Mouse (Mus musculus) myocyte (in vitro differentiated cells): ENCODE measurements around the gene Emd. TPM values are rescaled to one million over a fixed set of nuclear protein-coding genes. Genes with fewer than 3 reads are reported as not detected.

Experiments used
- H3K27me3 ChIP-seq: one replicate; pipeline ENCODE4 v1.6.1; 2011; ENCODE audit not compliant: control insufficient read depth, insufficient read depth, insufficient read length
- H3K36me3 ChIP-seq: one replicate; pipeline ENCODE4 v1.6.1; 2011; ENCODE audit not compliant: control insufficient read depth, insufficient read depth
- H3K4me2 ChIP-seq: one replicate; pipeline ENCODE4 v1.6.1; 2011; ENCODE audit warnings: low read depth, control low read depth
- H3K4me3 ChIP-seq: one replicate; pipeline ENCODE4 v1.5.1; 2011; ENCODE audit warnings: mild to moderate bottlenecking, control low read depth, moderate library complexity
- H3K79me2 ChIP-seq: one replicate; pipeline ENCODE4 v1.6.1; 2011; ENCODE audit not compliant: control insufficient read depth, insufficient read depth
- H3ac ChIP-seq: one replicate; pipeline ENCODE4 v1.6.1; 2011; ENCODE audit not compliant: control insufficient read depth, insufficient read length
- CEBPB ChIP-seq: IDR thresholded peaks from 2 replicates; pipeline ENCODE4 v1.6.1; 2011; ENCODE audit warnings: mild to moderate bottlenecking, moderate library complexity; ENCODE audit not compliant: poor library complexity, insufficient read depth, severe bottlenecking
- E2F4 ChIP-seq: IDR thresholded peaks from one replicate; pipeline ENCODE4 v1.6.1; 2011; ENCODE audit warnings: mild to moderate bottlenecking, control low read depth, moderate library complexity; ENCODE audit not compliant: insufficient read depth
- MAX ChIP-seq: IDR thresholded peaks from one replicate; pipeline ENCODE4 v1.6.1; 2011; ENCODE audit warnings: low read depth, mild to moderate bottlenecking, control low read depth
- MYOD1 ChIP-seq, 3 experiments: IDR thresholded peaks; one replicate each; pipeline ENCODE4 v1.6.1; 2011; ENCODE audit warnings: control low read depth in 2 of 3, low read depth in 2 of 3, mild to moderate bottlenecking in 2 of 3, moderate library complexity in 1 of 3; ENCODE audit not compliant: insufficient read length in 2 of 3, control insufficient read depth in 1 of 3
- MYOG ChIP-seq, 3 experiments: IDR thresholded peaks; one replicate each; pipeline ENCODE4 v1.6.1; 2011; ENCODE audit warnings: control low read depth in 2 of 3, low read depth in 2 of 3, mild to moderate bottlenecking in 2 of 3; ENCODE audit not compliant: insufficient read length in 2 of 3, control insufficient read depth in 1 of 3, insufficient read depth in 1 of 3
- POLR2A ChIP-seq: IDR thresholded peaks from one replicate; pipeline ENCODE4 v1.6.1; 2011; ENCODE audit warnings: low read depth, mild to moderate bottlenecking, control low read depth, moderate library complexity; ENCODE audit not compliant: insufficient read length
- POLR2AphosphoS2 ChIP-seq: IDR thresholded peaks from one replicate; pipeline ENCODE4 v1.6.1; 2011; ENCODE audit warnings: low read depth, control low read depth; ENCODE audit not compliant: insufficient read length
- REST ChIP-seq: IDR thresholded peaks from one replicate; pipeline ENCODE4 v1.6.1; 2011; ENCODE audit warnings: mild to moderate bottlenecking, control low read depth, moderate library complexity; ENCODE audit not compliant: insufficient read depth, insufficient read length
- SRF ChIP-seq: IDR thresholded peaks from one replicate; pipeline ENCODE4 v1.6.1; 2011; ENCODE audit warnings: low read depth; ENCODE audit not compliant: control insufficient read depth, insufficient read length
- TCF12 ChIP-seq: IDR thresholded peaks from one replicate; pipeline ENCODE4 v1.6.1; 2011; ENCODE audit warnings: mild to moderate bottlenecking, control low read depth; ENCODE audit not compliant: poor library complexity, insufficient read depth, severe bottlenecking
- TCF3 ChIP-seq: IDR thresholded peaks from one replicate; pipeline ENCODE4 v1.6.1; 2011; ENCODE audit warnings: low read depth, control low read depth; ENCODE audit not compliant: insufficient read length
- USF1 ChIP-seq: IDR thresholded peaks from one replicate; pipeline ENCODE4 v1.6.1; 2011; ENCODE audit warnings: low read depth, mild to moderate bottlenecking, control low read depth, moderate library complexity
- polyA plus RNA-seq: library from polyadenylated mRNA; unstranded; fragments of >200 nt; fragmentation: generic; extraction: Trizol; gene quantifications from one replicate; pipeline ENCODE4 v1.2.1, GENCODE M21; 2012; ENCODE audit warnings: missing spikeins

The Emd gene
- polyA plus RNA-seq, 1 experiment, result 67.1 TPM

- Histone ChIP-seq H3K4me3 (peak within 1 kb of the TSS; percentile 53), H3K4me2 (peak within 1 kb of the TSS; percentile 88), H3K79me2 (peaks cover 14% of the 10 kb centered on the region), H3ac (peak within 1 kb of the TSS; percentile 61), H3K27me3 (no peaks in the 10 kb centered on the region), H3K36me3 (peaks cover 6% of the 10 kb centered on the region)
- TF ChIP-seq POLR2AphosphoS2 (peak; percentile 94), POLR2A (peak; percentile 95), USF1 (no peak), E2F4 (no peak), MAX (no peak), CEBPB (no peak), MYOG (IDR thresholded peaks at IDR 0.05; ENCODE audit: control insufficient read depth in 1 of 3, insufficient read depth in 1 of 3, insufficient read length in 2 of 3, low read depth in 2 of 3) (peak in 1 of 3 experiments; percentile 10), MYOD1 (IDR thresholded peaks at IDR 0.05; ENCODE audit: control insufficient read depth in 1 of 3, insufficient read length in 2 of 3, low read depth in 2 of 3) (peak in 1 of 3 experiments; percentile 35), TCF3 (no peak), SRF (peak; percentile 8), REST (no peak), TCF12 (no peak)
Observed at GRCm38 (mm10) chrX:74296538-74297448, 42.3 kb downstream of the Emd start, which contains the start of gene Atp6ap1. TSS of gene Atp6ap1 (plus strand) at chrX:74297097.

- TF ChIP-seq POLR2AphosphoS2, result no peak
- TF ChIP-seq REST, result no peak
- TF ChIP-seq CEBPB, result no peak
- TF ChIP-seq POLR2A, result no peak
- TF ChIP-seq MYOD1 (IDR thresholded peaks at IDR 0.05; ENCODE audit: control insufficient read depth in 1 of 3, insufficient read length in 2 of 3, low read depth in 2 of 3), result no peak
- no peak for TF ChIP-seq MAX
- no peak for TF ChIP-seq TCF12
- TF ChIP-seq TCF3, result no peak
- TF ChIP-seq USF1, result no peak
- no peak for TF ChIP-seq MYOG (IDR thresholded peaks at IDR 0.05; ENCODE audit: control insufficient read depth in 1 of 3, insufficient read depth in 1 of 3, insufficient read length in 2 of 3, low read depth in 2 of 3)
- TF ChIP-seq E2F4, result no peak
- no peak for TF ChIP-seq SRF
- peaks cover 14% of the 10 kb centered on the region for H3K79me2 ChIP-seq
Observed at GRCm38 (mm10) chrX:74298348-74298747, 43.9 kb downstream of the Emd start.

GRCm38 (mm10) chrX:74299721-74300120 is 45.2 kb downstream of the Emd start:
- peaks cover 6% of the 10 kb centered on the region for H3K36me3 ChIP-seq
- H3ac ChIP-seq, result no peak overlapping the region
- no peak for TF ChIP-seq TCF12
- TF ChIP-seq POLR2A, result no peak
- no peak for TF ChIP-seq TCF3
- no peak for TF ChIP-seq MYOD1 (IDR thresholded peaks at IDR 0.05; ENCODE audit: control insufficient read depth in 1 of 3, insufficient read length in 2 of 3, low read depth in 2 of 3)
- no peak overlapping the region for H3K4me3 ChIP-seq
- H3K4me2 ChIP-seq, result no peak overlapping the region
- H3K27me3 ChIP-seq, result no peaks in the 10 kb centered on the region
- peaks cover 14% of the 10 kb centered on the region for H3K79me2 ChIP-seq

More at GRCm38 (mm10) chrX:74298348-74298747, 43.9 kb downstream of the Emd start:
- H3K4me3 ChIP-seq, result peak overlapping the region; percentile 53
- H3K4me2 ChIP-seq, result peak overlapping the region; percentile 19
- no peak overlapping the region for H3ac ChIP-seq
- H3K27me3 ChIP-seq, result no peaks in the 10 kb centered on the region
- peaks cover 6% of the 10 kb centered on the region for H3K36me3 ChIP-seq

DNA sequence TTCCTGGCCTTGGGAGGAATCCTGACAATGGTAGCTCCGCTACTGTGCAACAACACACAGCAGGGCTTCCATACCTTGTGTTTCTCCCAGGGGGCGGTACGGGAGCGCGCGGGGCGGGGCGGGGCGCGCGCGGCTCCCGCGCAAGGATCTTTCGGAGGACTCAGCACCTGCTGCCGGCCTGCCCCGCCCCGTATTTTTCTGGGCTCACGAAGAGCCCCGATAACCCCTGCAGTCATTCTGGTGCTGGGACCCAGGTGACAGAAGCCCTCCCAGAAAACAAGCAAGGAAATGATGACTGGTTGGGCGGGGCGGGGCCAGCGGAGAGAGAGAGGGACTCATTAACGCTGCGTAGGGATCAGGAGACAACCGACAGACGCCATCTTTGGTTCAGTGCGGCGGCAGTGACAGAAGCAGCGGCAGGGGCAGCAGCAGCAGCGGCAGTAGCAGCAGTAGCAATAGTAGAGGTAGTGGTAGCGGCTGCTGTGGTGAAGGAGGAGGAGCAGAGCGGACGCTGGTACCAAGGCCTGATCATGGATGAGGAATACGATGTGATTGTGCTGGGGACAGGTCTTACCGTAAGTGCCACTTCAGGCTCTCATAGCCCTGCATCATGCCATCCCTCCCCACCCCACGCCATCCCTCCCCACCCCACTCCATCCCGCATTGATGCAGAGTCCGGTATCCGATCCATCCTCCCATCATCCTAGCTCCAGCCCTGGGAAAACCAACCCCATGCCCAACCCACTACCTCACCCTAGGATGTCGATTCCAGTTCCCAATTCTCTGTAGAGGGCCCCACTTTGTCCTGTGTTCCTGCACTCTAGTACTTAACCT is 50.6 kb downstream of the Emd start, which contains the start of gene Gdi1:
Gdi1 (plus strand) TSS at position 132 of the 834 bp plus-strand sequence.
- no peaks in the 10 kb centered on the region for H3K27me3 ChIP-seq
- peak within 1 kb of the TSS; percentile 51 for H3K4me2 ChIP-seq
- peak within 1 kb of the TSS; percentile 36 for H3ac ChIP-seq
- peaks cover 12% of the 10 kb centered on the region for H3K36me3 ChIP-seq
- TF ChIP-seq POLR2AphosphoS2 (peak; percentile 92), POLR2A (peak; percentile 99), MYOD1 (IDR thresholded peaks at IDR 0.05; ENCODE audit: control insufficient read depth in 1 of 3, insufficient read length in 2 of 3, low read depth in 2 of 3) (peak in 1 of 3 experiments; percentile 5), MAX (no peak), REST (peak; percentile 44), MYOG (IDR thresholded peaks at IDR 0.05; ENCODE audit: control insufficient read depth in 1 of 3, insufficient read depth in 1 of 3, insufficient read length in 2 of 3, low read depth in 2 of 3) (peak in 2 of 3 experiments; percentile 14 to 18)
- peak within 1 kb of the TSS; percentile 74 for H3K4me3 ChIP-seq
- peaks cover 20% of the 10 kb centered on the region for H3K79me2 ChIP-seq

Other genes with a start within 250 kb of the Emd start
- gene Irak1, start 230.8 kb upstream of the Emd start, polyA plus RNA-seq, result 28.6 TPM
- not detected for gene Opn1mw, start 127.2 kb upstream of the Emd start, polyA plus RNA-seq
- gene Mecp2, start 119.3 kb upstream of the Emd start, polyA plus RNA-seq, result 9.2 TPM
- gene Tex28, start 86.8 kb upstream of the Emd start, polyA plus RNA-seq, result not detected
- gene Tktl1, start 77.4 kb upstream of the Emd start, polyA plus RNA-seq, result not detected
- 545 TPM for gene Flna, start 4.9 kb upstream of the Emd start, polyA plus RNA-seq
- 2,470 TPM for gene Rpl10, start 16.1 kb downstream of the Emd start, polyA plus RNA-seq
- gene Taz, start 27.2 kb downstream of the Emd start, polyA plus RNA-seq, result 28.2 TPM
- 17.0 TPM for gene Dnase1l1, start 27.6 kb downstream of the Emd start, polyA plus RNA-seq
- gene Atp6ap1, start 42.4 kb downstream of the Emd start, polyA plus RNA-seq, result 178 TPM
- gene Gdi1, start 50.3 kb downstream of the Emd start, polyA plus RNA-seq, result 83.9 TPM
- 62.2 TPM for gene Fam50a, start 58.3 kb downstream of the Emd start, polyA plus RNA-seq
- gene Plxna3, start 74.4 kb downstream of the Emd start, polyA plus RNA-seq, result 12.8 TPM
- gene Lage3, start 98.9 kb downstream of the Emd start, polyA plus RNA-seq, result 41.6 TPM
- 51.5 TPM for gene Ubl4a, start 118.5 kb downstream of the Emd start, polyA plus RNA-seq
- gene Slc10a3, start 118.7 kb downstream of the Emd start, polyA plus RNA-seq, result 11.2 TPM
- 19.5 TPM for gene Fam3a, start 138.6 kb downstream of the Emd start, polyA plus RNA-seq
- gene Ikbkg, start 138.6 kb downstream of the Emd start, polyA plus RNA-seq, result 24.7 TPM
- 62.2 TPM for gene G6pdx, start 174.5 kb downstream of the Emd start, polyA plus RNA-seq
- not detected for gene Gm6880, start 226.7 kb downstream of the Emd start, polyA plus RNA-seq